Mouse (Mus musculus): ENCODE measurements at regions not wholly inside any gene's neighbourhood (a gene's known extent, or its start where the extent isn't known, plus 50 kb on each side); places are given as distances from the start of the nearest gene placed in this dataset.

DNA sequence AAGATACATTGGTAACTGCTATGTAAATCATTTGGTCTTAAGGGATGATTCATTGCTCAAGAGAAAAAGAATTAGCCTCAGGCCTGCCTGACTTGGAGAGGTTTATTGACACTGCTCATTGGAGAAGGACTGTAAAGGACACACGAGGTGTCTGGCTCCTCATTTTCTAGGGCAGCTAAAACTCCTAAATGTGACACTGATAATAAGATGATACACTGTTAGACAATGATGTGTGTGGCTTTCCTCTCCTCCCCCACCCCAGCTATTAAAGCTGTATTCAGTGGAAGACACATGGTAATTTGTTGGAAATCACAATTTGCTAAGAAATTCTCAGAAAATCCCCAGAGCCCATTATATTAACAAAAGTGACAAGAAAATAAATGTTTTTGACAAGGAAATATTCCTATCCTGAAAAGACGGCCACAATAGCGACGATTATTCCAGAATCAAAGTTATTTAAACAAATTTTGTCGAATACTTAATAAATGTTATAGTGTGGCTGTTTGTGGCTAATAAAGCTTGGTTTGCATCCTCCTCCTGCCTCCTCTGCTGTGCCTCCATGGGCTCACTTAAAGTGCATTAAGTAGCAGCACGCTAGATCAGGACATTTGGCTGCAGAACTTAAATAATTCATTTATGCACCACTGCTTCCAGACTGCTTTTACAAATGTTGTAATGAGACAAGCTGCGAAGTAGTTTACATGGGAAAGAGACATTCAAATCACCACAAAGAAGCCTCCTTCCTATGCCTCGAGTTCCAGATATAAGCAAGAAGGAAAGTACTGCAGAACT lies 360.0 kb upstream of the Etaa1 start:
- Histone ChIP-seq H3K4me3 (no peak overlapping the region), H3K36me3 (replicated peaks) (no peaks in the 10 kb centered on the region), H3K4me1 (no peaks in the 10 kb centered on the region), H3K27me3 (replicated peaks; ENCODE audit: low read depth, poor library complexity, severe bottlenecking) (no peaks in the 10 kb centered on the region), H3K9me3 (no peaks in the 10 kb centered on the region), H3K27ac (replicated peaks) (no peak overlapping the region)
- no peak for DNase-seq (ENCODE audit: low spot score)
- WGBS, result 68% methylated on average over 8 of the region's 8 CpGs

DNA sequence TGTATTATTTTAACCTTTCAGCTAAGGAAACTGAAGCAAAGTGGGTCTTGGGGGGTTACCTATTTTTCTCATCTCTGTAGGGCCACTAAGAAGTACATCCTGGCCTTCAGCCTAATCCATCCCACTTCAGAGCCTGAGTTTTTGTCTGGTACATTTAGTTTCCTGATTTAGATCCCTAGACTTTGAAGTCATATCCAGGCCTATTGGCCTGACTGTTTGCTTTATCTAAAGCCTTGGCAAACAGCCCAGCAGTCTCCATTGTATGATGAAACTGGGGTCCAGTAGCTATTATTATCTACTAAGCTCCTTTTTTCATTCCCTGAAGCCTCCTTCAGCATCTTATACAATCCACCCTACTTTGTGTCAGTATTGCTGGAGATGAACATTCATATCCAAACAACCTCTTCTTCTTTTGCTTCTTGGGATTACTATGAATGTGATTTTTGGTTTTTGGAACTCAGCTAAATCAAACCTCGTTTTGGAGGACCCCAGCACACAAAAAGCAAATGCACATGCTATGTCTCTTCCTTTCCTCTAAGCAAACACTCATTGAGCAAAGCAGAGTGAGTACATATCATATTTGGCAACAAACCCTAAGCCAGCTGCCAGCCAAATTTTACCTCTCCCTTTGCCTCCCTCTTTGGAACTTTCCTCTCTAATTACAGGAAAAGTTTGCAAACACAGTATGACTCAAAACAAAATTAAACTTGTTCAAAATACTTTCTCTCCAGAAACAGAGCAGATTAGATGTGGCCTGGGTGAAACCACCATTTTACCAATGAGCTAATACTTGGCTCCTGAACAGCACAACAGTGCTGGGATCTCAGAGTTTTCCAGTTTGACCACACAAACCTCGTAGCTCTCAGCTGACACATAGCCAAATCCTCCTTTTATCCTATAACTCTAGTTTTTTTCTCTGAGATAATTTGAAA lies 342.8 kb upstream of the Etaa1 start:
- Histone ChIP-seq H3K27ac (replicated peaks) (no peak overlapping the region), H3K4me3 (no peak overlapping the region), H3K4me1 (no peaks in the 10 kb centered on the region), H3K27me3 (replicated peaks; ENCODE audit: low read depth, poor library complexity, severe bottlenecking) (no peaks in the 10 kb centered on the region), H3K36me3 (replicated peaks) (no peaks in the 10 kb centered on the region), H3K9me3 (no peaks in the 10 kb centered on the region)
- 77% methylated on average over 2 of the region's 2 CpGs for WGBS
- DNase-seq (ENCODE audit: low spot score), result no peak

GRCm38 (mm10) chr11:18278585-18279136 lies 325.0 kb upstream of the Etaa1 start:
- no peaks in the 10 kb centered on the region for H3K4me1 ChIP-seq
- 66% methylated on average over 2 of the region's 2 CpGs for WGBS
- no peaks in the 10 kb centered on the region for H3K9me3 ChIP-seq
- no peak overlapping the region for H3K27ac ChIP-seq (replicated peaks)
- DNase-seq (ENCODE audit: low spot score), result no peak
- no peaks in the 10 kb centered on the region for H3K27me3 ChIP-seq (replicated peaks; ENCODE audit: low read depth, poor library complexity, severe bottlenecking)
- H3K36me3 ChIP-seq (replicated peaks), result no peaks in the 10 kb centered on the region
- H3K4me3 ChIP-seq, result no peak overlapping the region

- Histone ChIP-seq H3K4me3 (no peak overlapping the region), H3K36me3 (replicated peaks) (no peaks in the 10 kb centered on the region), H3K27me3 (replicated peaks; ENCODE audit: low read depth, poor library complexity, severe bottlenecking) (no peaks in the 10 kb centered on the region), H3K4me1 (no peaks in the 10 kb centered on the region), H3K9me3 (no peaks in the 10 kb centered on the region), H3K27ac (replicated peaks) (no peak overlapping the region)
- WGBS, result 79% methylated on average over 1 of the region's 1 CpGs
- DNase-seq (ENCODE audit: low spot score), result no peak
Observed at GRCm38 (mm10) chr11:18272392-18272791, 318.7 kb upstream of the Etaa1 start.

DNA sequence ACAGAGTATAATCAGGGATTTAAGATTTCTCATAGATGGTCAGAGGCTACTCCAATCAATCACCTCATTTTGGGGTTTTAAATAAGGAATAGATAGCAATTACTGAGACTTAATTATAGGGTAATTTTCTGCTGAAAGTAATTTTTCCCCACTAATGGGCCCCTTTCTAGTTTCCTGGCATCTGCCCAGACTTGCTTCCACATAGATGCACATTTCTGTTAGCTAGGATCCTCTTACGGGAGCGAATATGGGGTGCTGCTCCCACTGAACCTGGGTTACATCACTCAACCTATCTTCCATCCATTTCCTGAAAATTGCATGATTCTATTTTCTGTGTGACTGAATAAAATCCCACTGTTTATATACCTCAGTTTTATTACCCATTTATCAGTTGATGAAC lies 312.5 kb upstream of the Etaa1 start:
- Histone ChIP-seq H3K36me3 (replicated peaks) (no peaks in the 10 kb centered on the region), H3K27ac (replicated peaks) (no peak overlapping the region), H3K9me3 (no peaks in the 10 kb centered on the region), H3K27me3 (replicated peaks; ENCODE audit: low read depth, poor library complexity, severe bottlenecking) (no peaks in the 10 kb centered on the region), H3K4me1 (no peaks in the 10 kb centered on the region), H3K4me3 (no peak overlapping the region)
- no peak for DNase-seq (ENCODE audit: low spot score)
- WGBS, result 88% methylated on average over 2 of the region's 2 CpGs

DNA sequence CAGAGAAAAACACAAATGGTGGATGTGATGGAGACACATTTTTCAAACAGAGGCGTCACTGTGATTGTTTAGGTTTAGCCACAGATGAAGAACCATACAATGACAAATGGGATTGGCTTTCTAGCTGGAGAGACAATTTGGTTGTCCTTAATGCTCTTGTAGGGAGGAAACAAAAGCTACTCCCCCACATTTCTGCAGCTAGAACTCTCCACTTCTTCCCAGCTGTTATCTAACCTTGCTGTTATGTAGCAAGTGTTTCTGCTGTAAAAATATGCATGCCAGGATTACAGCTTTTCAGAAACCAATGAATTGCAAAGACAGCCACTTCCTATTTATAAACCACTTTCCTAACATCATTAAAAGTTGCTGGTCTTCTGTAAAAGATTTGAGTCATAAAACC lies 309.2 kb upstream of the Etaa1 start:
- DNase-seq (ENCODE audit: low spot score), result no peak
- 70% methylated on average over 1 of the region's 1 CpGs for WGBS
- Histone ChIP-seq H3K27ac (replicated peaks) (no peak overlapping the region), H3K27me3 (replicated peaks; ENCODE audit: low read depth, poor library complexity, severe bottlenecking) (no peaks in the 10 kb centered on the region), H3K4me3 (no peak overlapping the region), H3K9me3 (no peaks in the 10 kb centered on the region), H3K4me1 (no peaks in the 10 kb centered on the region), H3K36me3 (replicated peaks) (no peaks in the 10 kb centered on the region)

- Histone ChIP-seq H3K4me1 (no peaks in the 10 kb centered on the region), H3K27ac (replicated peaks) (no peak overlapping the region), H3K4me3 (no peak overlapping the region), H3K27me3 (replicated peaks; ENCODE audit: low read depth, poor library complexity, severe bottlenecking) (no peaks in the 10 kb centered on the region), H3K36me3 (replicated peaks) (no peaks in the 10 kb centered on the region), H3K9me3 (no peaks in the 10 kb centered on the region)
- 46% methylated on average over 4 of the region's 4 CpGs for WGBS
- no peak for DNase-seq (ENCODE audit: low spot score)
Observed at GRCm38 (mm10) chr11:18249236-18249635, 295.6 kb upstream of the Etaa1 start.

GRCm38 (mm10) chr11:18216762-18217161 lies 263.1 kb upstream of the Etaa1 start:
- WGBS, result 79% methylated on average over 4 of the region's 4 CpGs
- H3K27ac ChIP-seq (replicated peaks), result no peak overlapping the region
- H3K4me1 ChIP-seq, result no peaks in the 10 kb centered on the region
- no peaks in the 10 kb centered on the region for H3K27me3 ChIP-seq (replicated peaks; ENCODE audit: low read depth, poor library complexity, severe bottlenecking)
- no peaks in the 10 kb centered on the region for H3K36me3 ChIP-seq (replicated peaks)
- DNase-seq (ENCODE audit: low spot score), result no peak
- no peak overlapping the region for H3K4me3 ChIP-seq
- no peaks in the 10 kb centered on the region for H3K9me3 ChIP-seq

DNA sequence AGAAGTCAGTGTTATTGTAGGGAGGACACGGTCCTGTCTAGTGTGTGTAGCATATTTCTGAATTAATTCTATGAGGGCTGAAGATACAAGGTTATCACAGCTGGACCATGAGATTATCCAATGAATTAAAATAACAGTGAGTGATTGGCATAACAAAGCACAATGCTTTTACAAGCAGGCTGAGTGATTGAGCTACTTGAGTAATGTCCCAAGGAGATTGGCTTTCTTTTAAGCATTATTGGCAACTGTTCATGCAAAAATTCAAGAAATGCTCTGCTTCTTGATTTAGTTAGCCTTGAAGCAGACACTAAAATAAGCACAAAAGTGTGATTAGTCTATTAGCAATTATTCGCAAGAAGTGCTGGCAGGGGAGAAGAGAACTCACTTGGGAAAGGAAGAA lies 219.4 kb upstream of the Etaa1 start:
- H3K9me3 ChIP-seq, result no peaks in the 10 kb centered on the region
- H3K36me3 ChIP-seq (replicated peaks), result no peaks in the 10 kb centered on the region
- no peak overlapping the region for H3K27ac ChIP-seq (replicated peaks)
- no peak for DNase-seq (ENCODE audit: low spot score)
- H3K27me3 ChIP-seq (replicated peaks; ENCODE audit: low read depth, poor library complexity, severe bottlenecking), result no peaks in the 10 kb centered on the region
- H3K4me3 ChIP-seq, result no peak overlapping the region
- no peaks in the 10 kb centered on the region for H3K4me1 ChIP-seq
- 76% methylated on average over 2 of the region's 2 CpGs for WGBS

DNA sequence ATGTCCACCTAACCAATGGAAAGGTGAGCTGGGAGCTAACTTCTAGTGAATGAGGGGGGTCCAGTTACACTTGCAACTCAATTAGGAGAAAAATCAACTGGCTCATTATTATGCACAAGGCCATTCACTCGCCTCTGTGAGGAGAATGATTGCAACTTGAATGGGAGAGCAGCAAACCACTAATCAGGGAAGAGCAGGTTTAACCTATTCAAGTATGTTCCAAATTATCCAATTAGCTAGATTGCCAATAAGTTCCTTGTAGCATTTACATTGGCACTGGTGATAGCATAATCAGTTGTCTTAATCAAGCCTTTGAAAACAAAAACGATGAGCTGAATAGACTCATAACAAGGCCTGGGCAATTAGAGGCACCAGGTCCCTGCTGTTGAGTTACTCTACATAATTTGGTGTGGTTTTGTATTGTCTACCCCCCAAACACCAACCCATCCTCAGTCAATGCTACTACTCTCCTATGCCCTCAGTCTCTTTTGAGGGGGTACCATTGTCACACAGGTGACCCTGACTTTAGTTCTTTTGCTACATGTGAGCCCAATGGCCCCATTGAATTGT lies 217.6 kb upstream of the Etaa1 start:
- no peaks in the 10 kb centered on the region for H3K9me3 ChIP-seq
- H3K36me3 ChIP-seq (replicated peaks), result no peaks in the 10 kb centered on the region
- no peak overlapping the region for H3K27ac ChIP-seq (replicated peaks)
- H3K4me1 ChIP-seq, result no peaks in the 10 kb centered on the region
- H3K27me3 ChIP-seq (replicated peaks; ENCODE audit: low read depth, poor library complexity, severe bottlenecking), result no peaks in the 10 kb centered on the region
- no peak for DNase-seq (ENCODE audit: low spot score)
- no peak overlapping the region for H3K4me3 ChIP-seq
- WGBS, result 47% methylated on average over 2 of the region's 2 CpGs

DNA sequence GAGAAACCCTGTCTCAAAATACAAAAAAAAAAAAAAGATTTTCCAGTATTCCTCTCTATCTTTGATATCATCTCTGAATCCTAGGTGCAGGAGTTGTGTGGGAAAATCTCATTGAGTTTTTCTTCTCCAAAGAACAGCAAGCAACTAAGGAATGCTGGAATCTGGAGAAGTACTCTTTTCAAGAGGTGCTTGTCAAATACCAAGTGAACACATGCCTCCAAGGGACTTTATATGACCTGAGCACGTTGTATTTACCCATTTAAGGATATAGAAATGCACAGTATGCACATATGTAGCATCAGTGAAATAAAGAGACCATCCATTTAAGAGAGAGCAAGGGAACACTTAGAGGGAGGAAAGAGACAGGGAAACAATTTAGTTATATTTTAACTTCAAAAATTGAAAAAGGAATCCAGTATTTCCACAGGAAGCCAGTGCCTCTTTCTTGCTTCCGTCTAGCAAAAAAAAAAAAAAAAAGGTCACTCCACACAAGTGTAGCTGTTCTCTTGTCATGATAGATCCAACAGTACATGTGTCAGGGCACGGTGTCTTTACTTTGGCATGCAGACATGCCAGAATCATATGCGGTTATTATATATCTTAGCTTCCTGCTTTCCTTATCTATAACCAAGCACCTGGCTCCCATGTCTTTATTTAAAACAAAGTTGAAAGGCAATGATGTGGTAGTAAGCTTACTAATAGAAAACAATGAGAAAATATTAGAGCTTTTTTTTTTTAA lies 212.1 kb upstream of the Etaa1 start:
- DNase-seq (ENCODE audit: low spot score), result no peak
- Histone ChIP-seq H3K4me3 (no peak overlapping the region), H3K36me3 (replicated peaks) (no peaks in the 10 kb centered on the region), H3K27ac (replicated peaks) (no peak overlapping the region), H3K4me1 (no peaks in the 10 kb centered on the region), H3K27me3 (replicated peaks; ENCODE audit: low read depth, poor library complexity, severe bottlenecking) (no peaks in the 10 kb centered on the region), H3K9me3 (no peaks in the 10 kb centered on the region)
- 87% methylated on average over 4 of the region's 4 CpGs for WGBS

GRCm38 (mm10) chr11:18164025-18164423 lies 210.3 kb upstream of the Etaa1 start:
- WGBS, result 74% methylated on average over 2 of the region's 2 CpGs
- Histone ChIP-seq H3K27ac (replicated peaks) (no peak overlapping the region), H3K27me3 (replicated peaks; ENCODE audit: low read depth, poor library complexity, severe bottlenecking) (no peaks in the 10 kb centered on the region), H3K36me3 (replicated peaks) (no peaks in the 10 kb centered on the region), H3K9me3 (no peaks in the 10 kb centered on the region), H3K4me3 (no peak overlapping the region), H3K4me1 (no peaks in the 10 kb centered on the region)
- no peak for DNase-seq (ENCODE audit: low spot score)
